Mouse (Mus musculus): ENCODE measurements around the gene Ace. TPM values are rescaled to one million over a fixed set of nuclear protein-coding genes. Genes with fewer than 3 reads are reported as not detected.
A peak's percentile ranks its signal among the peaks of the same experiment; 100 is the strongest.
"Not testable (repeated sequence)": the region's sequence is repeated elsewhere in the genome, so short reads cannot be mapped to it uniquely, and the experiment has no call there.

The Ace gene
- polyA plus RNA-seq, 1 experiment from 2014 or later: 0.02 TPM

DNA sequence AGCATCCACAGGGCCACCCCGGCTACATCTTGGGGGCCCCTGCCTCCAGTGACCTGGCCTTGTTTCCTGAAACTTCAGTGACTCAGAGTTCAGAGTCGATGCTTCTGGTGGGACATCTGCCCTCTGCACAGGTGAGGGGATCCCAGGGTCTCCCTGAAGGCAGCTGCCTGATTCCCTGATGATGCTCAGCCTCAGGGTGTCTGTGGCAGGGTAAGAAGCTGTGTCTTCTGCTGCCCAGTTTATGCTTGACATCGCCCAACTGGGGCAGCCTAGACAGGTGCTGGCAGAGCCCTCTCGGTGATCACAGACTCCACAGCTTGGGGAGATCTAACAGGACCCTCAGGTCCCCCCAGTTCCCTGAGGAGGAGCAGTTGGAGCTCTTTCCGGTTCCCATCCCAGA, 59.9 kb downstream of the Ace start:
- no peak overlapping the region for H3K9ac ChIP-seq
- H3K4me2 ChIP-seq: no peak overlapping the region
- no peak for ATAC-seq (ENCODE audit: low read depth)
- H3K36me3 ChIP-seq: peaks cover 10% of the 10 kb centered on the region
- peaks cover 33% of the 10 kb centered on the region for H3K27me3 ChIP-seq
- H3K9me3 ChIP-seq (replicated peaks): no peaks in the 10 kb centered on the region
- H3K4me1 ChIP-seq (replicated peaks): peaks cover 20% of the 10 kb centered on the region
- WGBS (ENCODE audit: insufficient replicate concordance): 86% methylated on average over 5 of the region's 5 CpGs
- DNase-seq: no peak
- no peak overlapping the region for H3K4me3 ChIP-seq (replicated peaks)
- H3K27ac ChIP-seq: no peak overlapping the region

GRCm38 (mm10) chr11:106032074-106032473, 64.3 kb downstream of the Ace start:
- peaks cover 29% of the 10 kb centered on the region for H3K4me1 ChIP-seq (replicated peaks)

DNA sequence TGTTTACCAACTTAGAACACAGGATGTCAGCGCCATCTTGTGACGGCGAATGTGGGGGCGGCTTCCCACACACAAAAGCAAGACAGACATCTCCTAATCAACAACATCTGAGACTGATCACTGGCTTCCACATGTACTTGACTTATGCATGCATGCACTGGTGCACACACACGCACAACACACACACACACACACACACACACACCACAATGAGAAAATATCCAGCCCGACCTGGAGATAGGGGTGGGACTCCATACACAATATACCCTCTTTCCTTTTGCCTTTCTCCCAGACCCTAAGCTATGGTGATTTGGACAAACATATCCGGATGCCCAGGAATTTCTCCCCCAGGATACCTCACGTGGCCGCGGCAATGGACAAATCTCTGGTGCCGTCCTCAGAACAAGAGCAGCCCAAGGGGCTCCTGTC, 65.8 kb downstream of the Ace start:
- H3K27me3 ChIP-seq: no peaks in the 10 kb centered on the region
- peak; percentile 6; the same call in 1 of the 2 replicates for ATAC-seq (ENCODE audit: low read depth)

More at GRCm38 (mm10) chr11:106032074-106032473, 64.3 kb downstream of the Ace start:
- not testable (repeated sequence) for H3K36me3 ChIP-seq; H3K9me3 ChIP-seq (replicated peaks); ATAC-seq (ENCODE audit: low read depth); H3K27me3 ChIP-seq; H3K27ac ChIP-seq
- Histone ChIP-seq H3K4me2 (peak overlapping the region; percentile 54), H3K4me3 (replicated peaks) (peak overlapping the region; percentile 60), H3K9ac (peak overlapping the region; percentile 66)
- peak; percentile 26 for DNase-seq
- WGBS (ENCODE audit: insufficient replicate concordance): 11% methylated on average over 9 of the region's 25 CpGs

DNA sequence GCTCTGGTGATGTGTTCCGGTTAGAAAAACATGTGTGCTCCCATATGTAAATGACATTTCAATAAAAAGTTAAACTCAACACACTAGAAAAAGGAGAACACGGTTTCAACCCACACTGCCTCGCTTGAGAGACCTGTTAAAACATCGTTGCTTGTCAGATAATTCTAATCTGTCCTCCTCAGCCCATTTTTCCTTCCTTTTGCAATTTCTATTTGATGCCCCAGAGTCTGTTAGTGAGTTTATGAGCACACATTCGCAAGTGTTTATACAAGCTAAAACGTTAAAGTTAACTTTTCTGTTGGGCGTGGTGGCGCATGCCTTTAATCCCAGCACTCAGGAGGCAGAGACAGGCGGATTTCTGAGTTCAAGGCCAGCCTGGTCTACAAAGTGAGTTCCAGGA, 67.2 kb downstream of the Ace start:
- peak overlapping the region; percentile 88 for H3K27ac ChIP-seq

More for the DNA sequence above, 65.8 kb downstream of the Ace start:
- Histone ChIP-seq H3K4me2 (peak overlapping the region; percentile 63), H3K4me3 (replicated peaks) (peak overlapping the region; percentile 45), H3K36me3 (no peaks in the 10 kb centered on the region), H3K9me3 (replicated peaks) (no peaks in the 10 kb centered on the region), H3K27ac (peak overlapping the region; percentile 88), H3K9ac (peak overlapping the region; percentile 66), H3K4me1 (replicated peaks) (peaks cover 36% of the 10 kb centered on the region)
- 39% methylated on average over 11 of the region's 11 CpGs for WGBS (ENCODE audit: insufficient replicate concordance)
- DNase-seq: no peak

DNA sequence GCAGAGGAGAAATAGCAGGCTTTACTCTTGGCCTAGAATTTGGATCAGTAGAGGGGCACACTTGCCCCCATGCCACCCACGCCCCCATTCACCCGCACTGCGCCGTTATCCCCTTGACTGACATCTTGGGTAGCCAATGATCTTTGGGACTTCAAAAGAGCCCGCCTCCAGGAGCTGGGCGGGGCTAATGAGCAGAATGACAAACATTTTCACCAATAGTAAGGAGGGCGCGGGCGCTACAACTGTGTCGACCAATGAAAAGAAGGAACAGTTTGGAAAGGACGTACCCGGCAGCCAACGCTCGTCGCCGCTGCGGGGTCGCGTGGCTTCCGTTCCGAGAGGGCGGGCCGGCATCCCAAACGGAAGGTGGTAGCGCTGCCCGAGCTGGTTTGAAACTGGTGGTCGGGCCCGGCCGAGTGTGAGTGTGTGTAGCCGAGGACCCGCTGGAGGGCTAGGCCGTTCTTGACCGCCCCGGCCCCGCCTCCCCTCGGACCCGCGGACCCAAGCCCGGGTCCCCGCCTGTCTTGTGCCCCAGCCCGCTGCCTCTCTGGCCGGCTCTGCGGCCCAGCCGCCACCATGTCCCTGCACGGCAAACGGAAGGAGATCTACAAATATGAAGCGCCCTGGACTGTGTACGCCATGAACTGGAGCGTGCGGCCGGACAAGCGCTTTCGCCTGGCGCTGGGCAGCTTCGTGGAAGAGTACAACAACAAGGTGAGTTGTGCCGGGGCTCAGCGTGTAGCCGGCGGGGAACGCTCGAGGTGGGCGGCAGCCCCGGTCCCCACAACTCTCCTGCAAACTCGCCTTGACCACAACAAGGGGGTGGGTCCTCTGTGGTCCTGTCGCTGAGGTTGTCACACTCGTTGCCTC, 69.0 kb downstream of the Ace start, which contains the start of gene Dcaf7:
Gene Dcaf7, plus strand, starts transcription at position 325 of the 870 bp plus-strand sequence.
- Histone ChIP-seq H3K36me3 (no peaks in the 10 kb centered on the region), H3K27ac (peak within 1 kb of the TSS; percentile 88), H3K4me2 (peak within 1 kb of the TSS; percentile 83), H3K4me1 (replicated peaks) (peaks cover 56% of the 10 kb centered on the region), H3K4me3 (replicated peaks) (peak within 1 kb of the TSS; percentile 95), H3K9ac (peak within 1 kb of the TSS; percentile 96), H3K9me3 (replicated peaks) (no peaks in the 10 kb centered on the region), H3K27me3 (no peaks in the 10 kb centered on the region)
- DNase-seq (peak; percentile 96), ATAC-seq (ENCODE audit: low read depth) (peak; percentile 98)
- WGBS (ENCODE audit: insufficient replicate concordance): under 1% methylated on average over 66 of the region's 66 CpGs

More for the DNA sequence above, 67.2 kb downstream of the Ace start:
- no peaks in the 10 kb centered on the region for H3K9me3 ChIP-seq (replicated peaks)
- no peak for ATAC-seq (ENCODE audit: low read depth)
- H3K27me3 ChIP-seq: no peaks in the 10 kb centered on the region
- H3K4me1 ChIP-seq (replicated peaks): peaks cover 49% of the 10 kb centered on the region
- WGBS (ENCODE audit: insufficient replicate concordance): 53% methylated on average over 9 of the region's 9 CpGs
- no peak overlapping the region for H3K4me2 ChIP-seq
- DNase-seq: no peak
- peak overlapping the region; percentile 66; the same call in 1 of the 2 replicates for H3K9ac ChIP-seq
- no peak overlapping the region for H3K4me3 ChIP-seq (replicated peaks)
- no peaks in the 10 kb centered on the region for H3K36me3 ChIP-seq

DNA sequence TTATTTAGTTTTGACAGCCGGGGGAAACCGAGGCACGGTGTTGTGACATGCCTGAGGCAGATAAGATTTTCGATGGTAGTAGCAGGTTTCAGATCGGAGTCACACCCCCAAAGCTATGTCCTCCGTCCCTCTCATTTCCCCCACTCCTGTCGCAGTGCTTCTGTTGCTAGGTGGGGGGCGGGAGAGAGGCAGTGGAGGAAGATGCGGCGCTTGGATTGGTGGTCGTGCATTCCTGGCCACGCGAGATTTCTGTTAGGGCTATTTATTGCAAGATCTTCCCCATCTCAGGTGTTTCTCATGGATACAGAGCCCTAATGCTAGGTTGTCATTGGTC, 69.6 kb downstream of the Ace start:
- peak overlapping the region; percentile 88 for H3K27ac ChIP-seq
- peak overlapping the region; percentile 83 for H3K4me2 ChIP-seq
- DNase-seq (peak; percentile 37), ATAC-seq (ENCODE audit: low read depth) (no peak)
- no peaks in the 10 kb centered on the region for H3K27me3 ChIP-seq
- H3K9me3 ChIP-seq (replicated peaks): no peaks in the 10 kb centered on the region
- 0% methylated on average over 13 of the region's 13 CpGs for WGBS (ENCODE audit: insufficient replicate concordance)
- H3K4me1 ChIP-seq (replicated peaks): peaks cover 56% of the 10 kb centered on the region
- no peaks in the 10 kb centered on the region for H3K36me3 ChIP-seq
- peak overlapping the region; percentile 95 for H3K4me3 ChIP-seq (replicated peaks)
- peak overlapping the region; percentile 96 for H3K9ac ChIP-seq

Other genes with a start within 250 kb of the Ace start
- 1.9 TPM in 2 replicates for gene Cyb561, start 14.6 kb upstream of the Ace start, polyA plus RNA-seq (2015; fragmentation: Nextera tagmentation; extraction: Ambion mirVana)
- not detected in 2 replicates for gene Ace3, start 26.7 kb downstream of the Ace start, polyA plus RNA-seq (2015; fragmentation: Nextera tagmentation; extraction: Ambion mirVana)
- 0.03 TPM in 1 of 2 replicates, not detected in the other for gene Kcnh6, start 40.2 kb downstream of the Ace start, polyA plus RNA-seq (2015; fragmentation: Nextera tagmentation; extraction: Ambion mirVana)
- gene Dcaf7, start 68.9 kb downstream of the Ace start, polyA plus RNA-seq (2015; fragmentation: Nextera tagmentation; extraction: Ambion mirVana): 25.3 and 29.4 TPM in 2 replicates
- gene Taco1, start 98.1 kb downstream of the Ace start, polyA plus RNA-seq (2015; fragmentation: Nextera tagmentation; extraction: Ambion mirVana): 8.1 and 8.3 TPM in 2 replicates
- gene Map3k3, start 116.7 kb downstream of the Ace start, polyA plus RNA-seq (2015; fragmentation: Nextera tagmentation; extraction: Ambion mirVana): 4.5 and 4.8 TPM in 2 replicates
- not detected in 2 replicates for gene Gm10840, start 192.9 kb downstream of the Ace start, polyA plus RNA-seq (2015; fragmentation: Nextera tagmentation; extraction: Ambion mirVana)
- 82.2 and 87.8 TPM in 2 replicates for gene Limd2, start 192.9 kb downstream of the Ace start, polyA plus RNA-seq (2015; fragmentation: Nextera tagmentation; extraction: Ambion mirVana)
- 9.4 and 10.5 TPM in 2 replicates for gene Strada, start 234.2 kb downstream of the Ace start, polyA plus RNA-seq (2015; fragmentation: Nextera tagmentation; extraction: Ambion mirVana)
- 41.5 and 50.9 TPM in 2 replicates for gene Ccdc47, start 248.4 kb downstream of the Ace start, polyA plus RNA-seq (2015; fragmentation: Nextera tagmentation; extraction: Ambion mirVana)
- 26.8 and 31.6 TPM in 2 replicates for gene Ddx42, start 249.0 kb downstream of the Ace start, polyA plus RNA-seq (2015; fragmentation: Nextera tagmentation; extraction: Ambion mirVana)

Data from liver, embryonic 13.5 days (tissue).